Mouse (Mus musculus): ENCODE measurements at regions not wholly inside any gene's neighbourhood (a gene's known extent, or its start where the extent isn't known, plus 50 kb on each side); places are given as distances from the start of the nearest gene placed in this dataset.
"Not testable (repeated sequence)": the region's sequence is repeated elsewhere in the genome, so short reads cannot be mapped to it uniquely, and the experiment has no call there.

GRCm38 (mm10) chr3:21905384-21906073 is 170.9 kb upstream of the Tbl1xr1 start:
- 45% methylated on average over 2 of the region's 2 CpGs for WGBS
- no peak for DNase-seq (ENCODE audit: low read depth, low spot score)

- DNase-seq (ENCODE audit: low read depth, low spot score) = no peak
- WGBS = 89% methylated on average over 4 of the region's 4 CpGs
Measured at GRCm38 (mm10) chr3:21908828-21909227, 167.6 kb upstream of the Tbl1xr1 start.

GRCm38 (mm10) chr3:21910080-21910479 is 166.4 kb upstream of the Tbl1xr1 start:
- DNase-seq (ENCODE audit: low read depth, low spot score) = no peak
- WGBS = 97% methylated on average over 1 of the region's 1 CpGs

GRCm38 (mm10) chr3:21911071-21911470 is 165.4 kb upstream of the Tbl1xr1 start:
- no peak for DNase-seq (ENCODE audit: low read depth, low spot score)

- WGBS = 72% methylated on average over 9 of the region's 9 CpGs
- DNase-seq (ENCODE audit: low read depth, low spot score) = no peak
Measured at GRCm38 (mm10) chr3:21917228-21917910, 159.1 kb upstream of the Tbl1xr1 start.

- DNase-seq (ENCODE audit: low read depth, low spot score) = peak; percentile 82
Measured at GRCm38 (mm10) chr3:21918431-21918830, 158.0 kb upstream of the Tbl1xr1 start.

GRCm38 (mm10) chr3:21919931-21920330 is 156.5 kb upstream of the Tbl1xr1 start:
- WGBS = 96% methylated on average over 7 of the region's 7 CpGs
- DNase-seq (ENCODE audit: low read depth, low spot score) = no peak

More at GRCm38 (mm10) chr3:21918431-21918830, 158.0 kb upstream of the Tbl1xr1 start:
- WGBS = 42% methylated on average over 10 of the region's 10 CpGs

- WGBS = 90% methylated on average over 6 of the region's 6 CpGs
- no peak for DNase-seq (ENCODE audit: low read depth, low spot score)
Measured at GRCm38 (mm10) chr3:21931951-21932350, 144.5 kb upstream of the Tbl1xr1 start.

GRCm38 (mm10) chr3:21932696-21933095 is 143.8 kb upstream of the Tbl1xr1 start:
- 71% methylated on average over 8 of the region's 8 CpGs for WGBS
- DNase-seq (ENCODE audit: low read depth, low spot score) = not testable (repeated sequence)

- WGBS = 19% methylated on average over 5 of the region's 5 CpGs
- DNase-seq (ENCODE audit: low read depth, low spot score) = no peak
Measured at GRCm38 (mm10) chr3:21934731-21935271, 141.7 kb upstream of the Tbl1xr1 start.

- peak; percentile 91 for DNase-seq (ENCODE audit: low read depth, low spot score)
- WGBS = under 1% methylated on average over 24 of the region's 24 CpGs
Measured at GRCm38 (mm10) chr3:21935571-21936261, 140.7 kb upstream of the Tbl1xr1 start.

GRCm38 (mm10) chr3:21936262-21936603 is 140.2 kb upstream of the Tbl1xr1 start:
- DNase-seq (ENCODE audit: low read depth, low spot score) = no peak
- WGBS = 8% methylated on average over 8 of the region's 8 CpGs

- WGBS = 20% methylated on average over 8 of the region's 8 CpGs
- DNase-seq (ENCODE audit: low read depth, low spot score) = no peak
Measured at GRCm38 (mm10) chr3:21936616-21937015, 139.8 kb upstream of the Tbl1xr1 start.

- DNase-seq (ENCODE audit: low read depth, low spot score) = no peak
- 85% methylated on average over 7 of the region's 7 CpGs for WGBS
Measured at GRCm38 (mm10) chr3:21937281-21938035, 139.0 kb upstream of the Tbl1xr1 start.

- WGBS = 60% methylated on average over 11 of the region's 11 CpGs
- no peak for DNase-seq (ENCODE audit: low read depth, low spot score)
Measured at GRCm38 (mm10) chr3:21938071-21938848, 138.2 kb upstream of the Tbl1xr1 start.

GRCm38 (mm10) chr3:21939738-21940137 is 136.7 kb upstream of the Tbl1xr1 start:
- no peak for DNase-seq (ENCODE audit: low read depth, low spot score)
- WGBS = 88% methylated on average over 6 of the region's 6 CpGs

GRCm38 (mm10) chr3:21941596-21941995 is 134.9 kb upstream of the Tbl1xr1 start:
- no peak for DNase-seq (ENCODE audit: low read depth, low spot score)

GRCm38 (mm10) chr3:21942912-21943311 is 133.5 kb upstream of the Tbl1xr1 start:
- no peak for DNase-seq (ENCODE audit: low read depth, low spot score)
- WGBS = 92% methylated on average over 1 of the region's 1 CpGs

More at GRCm38 (mm10) chr3:21941596-21941995, 134.9 kb upstream of the Tbl1xr1 start:
- WGBS = 85% methylated on average over 2 of the region's 2 CpGs

- WGBS = 85% methylated on average over 4 of the region's 4 CpGs
- no peak for DNase-seq (ENCODE audit: low read depth, low spot score)
Measured at GRCm38 (mm10) chr3:21945775-21946174, 130.7 kb upstream of the Tbl1xr1 start.

Measured in large intestine, adult 2 months (tissue).